Mouse (Mus musculus) intestine, embryonic 16.5 days (tissue): ENCODE measurements at regions not wholly inside any gene's neighbourhood (a gene's known extent, or its start where the extent isn't known, plus 50 kb on each side); places are given as distances from the start of the nearest gene placed in this dataset.

ENCODE experiments used
- ATAC-seq: fragments of 200-750 bp; cut with Nextera tagmentation; 2 replicates; pipeline ENCODE4 v1.8.0; 2017; ENCODE audit warnings: moderate TSS enrichment, moderate library complexity
- H3K27ac ChIP-seq: fragments of 300-500 bp; sonication (generic); 2 replicates; pipeline ENCODE4 v1.5.1; 2014; ENCODE audit warnings: mild to moderate bottlenecking, low read length
- H3K27me3 ChIP-seq: fragments of 300-500 bp; sonication (generic); replicated peaks from 2 replicates; pipeline ENCODE4 v1.6.1; 2014; ENCODE audit warnings: low read length, control low read depth, mixed read lengths; ENCODE audit not compliant: control insufficient read depth, insufficient read depth
- H3K36me3 ChIP-seq: fragments of 300-500 bp; sonication (generic); 2 replicates; pipeline ENCODE4 v1.6.1; 2014; ENCODE audit warnings: low read length, control low read depth; ENCODE audit not compliant: control insufficient read depth, insufficient read depth
- H3K4me1 ChIP-seq: fragments of 300-500 bp; sonication (generic); 2 replicates; pipeline ENCODE4 v1.6.1; 2014; ENCODE audit warnings: low read length, control low read depth, mixed read lengths; ENCODE audit not compliant: control insufficient read depth, insufficient read depth
- H3K4me2 ChIP-seq: fragments of 300-500 bp; sonication (generic); 2 replicates; pipeline ENCODE4 v1.6.1; 2014; ENCODE audit warnings: low read depth, low read length, control low read depth
- H3K4me3 ChIP-seq: fragments of 300-500 bp; sonication (generic); 2 replicates; pipeline ENCODE4 v1.5.1; 2014; ENCODE audit warnings: mild to moderate bottlenecking, low read length
- H3K9ac ChIP-seq: fragments of 300-500 bp; sonication (generic); 2 replicates; pipeline ENCODE4 v1.6.1; 2014; ENCODE audit warnings: low read depth, low read length
- H3K9me3 ChIP-seq: fragments of 300-500 bp; sonication (generic); 2 replicates; pipeline ENCODE4 v1.6.1; 2016; ENCODE audit warnings: low read length, control low read depth; ENCODE audit not compliant: control insufficient read depth
- WGBS: fragments of 180-500 bp; shearing (Covaris S2); extraction: QIAGEN DNeasy Blood & Tissue Kit; methylation state at CpG from one replicate; pipeline ENCODE4 v1.1.7; 2014; 5-methylcytosine and 5-hydroxymethylcytosine counted together

DNA sequence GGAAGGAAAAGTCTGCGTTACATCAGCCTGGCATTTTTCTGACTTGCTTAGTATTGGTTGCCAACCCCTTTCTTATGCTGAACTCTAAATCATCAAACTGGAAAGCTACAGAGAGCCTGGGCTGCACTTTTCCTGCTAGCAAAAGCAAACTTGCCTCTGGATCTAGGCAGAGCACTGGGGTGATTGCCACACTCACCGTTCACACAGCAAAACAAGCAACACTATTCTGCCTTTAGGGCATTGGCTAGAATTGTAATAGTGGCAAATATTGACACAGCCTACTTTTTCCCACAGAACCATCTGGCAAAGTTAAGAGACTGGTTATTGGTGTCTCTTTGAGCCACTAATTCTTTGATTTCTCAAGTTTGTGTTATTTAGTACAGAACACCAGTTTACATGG lies 199.5 kb downstream of the Cenpw start:
- Histone ChIP-seq H3K27ac (no peak overlapping the region), H3K9me3 (no peaks in the 10 kb centered on the region), H3K36me3 (no peaks in the 10 kb centered on the region), H3K4me3 (no peak overlapping the region), H3K4me1 (no peaks in the 10 kb centered on the region), H3K4me2 (no peak overlapping the region), H3K27me3 (no peaks in the 10 kb centered on the region), H3K9ac (no peak overlapping the region)
- WGBS = 45% methylated on average over 2 of the region's 2 CpGs
- ATAC-seq = peak; percentile 36; the same call in 1 of the 2 replicates

- 64% methylated on average over 2 of the region's 2 CpGs for WGBS
- H3K4me2 ChIP-seq = no peak overlapping the region
These were observed 218.8 kb downstream of the Cenpw start for GRCm38 (mm10) chr10:29981539-29981938.

More at GRCm38 (mm10) chr10:29981539-29981938, 218.8 kb downstream of the Cenpw start:
- H3K4me3 ChIP-seq = no peak overlapping the region
- H3K4me1 ChIP-seq = no peaks in the 10 kb centered on the region
- H3K27ac ChIP-seq = no peak overlapping the region
- no peaks in the 10 kb centered on the region for H3K27me3 ChIP-seq
- no peaks in the 10 kb centered on the region for H3K9me3 ChIP-seq
- ATAC-seq = no peak
- H3K36me3 ChIP-seq = no peaks in the 10 kb centered on the region
- no peak overlapping the region for H3K9ac ChIP-seq
